Mouse (Mus musculus) gastrocnemius, adult 18-20 months (tissue): ENCODE data around the gene Mapk12. TPM values are rescaled to one million over a fixed set of nuclear protein-coding genes. Genes with fewer than 3 reads are reported as not detected.

Source experiments
- DNase-seq: peaks from one replicate; pipeline ENCODE4 v3.0.0; 2021; ENCODE audit warnings: low spot score
- total RNA-seq, 2 experiments: library from RNA; stranded (reverse); gene quantifications; 2 replicates each; pipeline ENCODE4 v1.2.3; 2021

The Mapk12 gene
- total RNA-seq, 2 experiments from 2014 or later = 142 to 145 TPM

DNA sequence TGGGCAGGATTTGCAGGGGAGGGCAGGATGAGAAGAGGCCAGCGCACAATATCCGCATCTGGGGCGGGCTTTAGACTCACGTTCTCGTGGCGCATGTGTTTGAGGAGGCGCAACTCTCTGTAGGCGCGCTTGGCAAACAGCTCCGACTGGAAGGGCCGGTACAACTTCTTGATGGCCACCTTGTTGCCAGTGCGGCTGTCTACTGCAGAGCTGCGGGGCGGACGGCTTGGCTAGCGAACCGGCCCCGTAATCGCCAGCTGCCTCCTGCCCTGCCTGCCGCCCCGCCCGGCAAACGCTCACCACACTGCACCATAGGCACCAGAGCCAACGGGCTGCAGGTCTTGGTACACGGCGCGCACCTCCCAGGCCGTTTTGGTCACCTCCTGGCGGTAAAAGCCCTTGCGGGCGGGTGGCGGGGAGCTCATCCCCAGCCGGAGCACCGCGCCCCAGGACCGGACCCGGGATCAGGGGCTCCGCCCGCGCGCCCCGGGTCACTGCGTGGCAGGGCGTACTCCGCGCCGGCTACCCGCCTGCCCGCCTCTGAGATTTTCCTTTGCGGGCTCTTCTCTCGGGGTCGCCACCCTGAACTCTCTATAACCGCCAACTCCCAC lies 350 bp downstream of the Mapk12 start:
- peak; percentile 69 for DNase-seq

DNA sequence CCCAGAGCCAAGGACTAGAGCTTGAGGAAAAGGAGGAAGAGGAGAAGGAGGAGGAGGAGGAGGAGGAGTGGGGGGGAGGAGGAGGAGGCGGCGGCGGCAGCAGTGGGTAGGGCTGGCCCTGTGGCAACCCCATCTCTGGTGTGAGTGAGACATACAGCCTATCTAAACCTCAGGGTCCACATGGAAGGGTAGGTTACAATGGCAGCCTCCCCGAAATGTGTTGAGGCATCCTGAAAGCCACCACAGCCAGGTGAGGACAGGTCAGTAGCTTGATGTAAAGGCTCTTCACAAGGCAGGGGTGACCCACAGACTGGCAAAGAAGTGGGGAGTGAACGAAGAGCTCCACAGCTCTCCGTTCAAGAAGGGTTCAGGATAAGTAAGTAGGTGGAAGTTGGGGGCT lies 2.0 kb downstream of the Mapk12 start:
- DNase-seq = no peak

DNA sequence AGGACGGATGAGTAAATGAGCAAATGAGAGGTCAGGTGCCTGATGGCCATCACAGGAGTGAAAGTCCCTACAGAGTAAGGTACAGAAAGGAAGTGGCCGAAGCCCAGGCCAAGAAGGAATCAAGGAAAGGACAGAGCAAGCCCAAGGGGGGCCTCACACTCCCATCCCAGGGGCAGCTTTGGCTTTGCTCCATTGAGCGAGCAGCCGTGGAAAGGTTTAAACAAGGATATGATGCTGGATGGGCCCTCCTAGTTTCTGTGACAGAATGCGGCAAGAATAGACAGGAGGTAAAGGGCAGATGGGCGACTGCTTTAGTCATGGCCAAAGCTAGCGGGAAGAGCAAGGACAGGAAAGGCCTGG lies 2.5 kb downstream of the Mapk12 start:
- no peak for DNase-seq

DNA sequence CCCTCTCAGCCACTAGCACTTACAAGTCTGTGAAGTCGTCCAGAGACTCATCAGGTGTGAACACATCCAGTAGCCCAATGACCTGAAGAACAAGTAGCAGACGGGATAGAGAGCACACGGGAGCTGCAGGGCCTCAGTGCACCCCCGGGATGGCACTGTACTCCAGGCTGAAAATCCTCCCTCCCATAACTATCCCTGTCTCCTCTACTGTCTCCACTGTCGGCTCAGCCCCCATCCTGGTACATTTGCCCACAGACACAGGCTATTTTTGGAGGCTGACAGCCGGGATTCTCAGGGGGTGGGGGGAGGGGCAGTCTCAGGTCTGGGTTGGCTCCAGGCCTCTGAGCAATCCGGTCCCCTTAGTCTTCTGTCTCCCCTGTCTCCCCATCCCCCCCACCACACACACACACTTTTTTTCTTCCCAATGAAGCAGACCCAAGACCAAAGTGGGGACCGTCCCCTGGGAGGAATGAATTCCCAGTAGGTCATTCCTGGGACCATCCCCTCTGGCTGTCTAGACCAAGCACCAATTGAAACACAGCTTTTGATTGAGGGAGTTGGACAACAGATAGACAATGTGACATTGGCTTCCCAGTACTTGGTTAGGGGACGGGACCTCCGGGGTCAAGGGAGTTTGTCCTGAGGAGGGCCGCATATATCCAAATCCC lies 3.0 kb downstream of the Mapk12 start:
- DNase-seq = peak; percentile 38

DNA sequence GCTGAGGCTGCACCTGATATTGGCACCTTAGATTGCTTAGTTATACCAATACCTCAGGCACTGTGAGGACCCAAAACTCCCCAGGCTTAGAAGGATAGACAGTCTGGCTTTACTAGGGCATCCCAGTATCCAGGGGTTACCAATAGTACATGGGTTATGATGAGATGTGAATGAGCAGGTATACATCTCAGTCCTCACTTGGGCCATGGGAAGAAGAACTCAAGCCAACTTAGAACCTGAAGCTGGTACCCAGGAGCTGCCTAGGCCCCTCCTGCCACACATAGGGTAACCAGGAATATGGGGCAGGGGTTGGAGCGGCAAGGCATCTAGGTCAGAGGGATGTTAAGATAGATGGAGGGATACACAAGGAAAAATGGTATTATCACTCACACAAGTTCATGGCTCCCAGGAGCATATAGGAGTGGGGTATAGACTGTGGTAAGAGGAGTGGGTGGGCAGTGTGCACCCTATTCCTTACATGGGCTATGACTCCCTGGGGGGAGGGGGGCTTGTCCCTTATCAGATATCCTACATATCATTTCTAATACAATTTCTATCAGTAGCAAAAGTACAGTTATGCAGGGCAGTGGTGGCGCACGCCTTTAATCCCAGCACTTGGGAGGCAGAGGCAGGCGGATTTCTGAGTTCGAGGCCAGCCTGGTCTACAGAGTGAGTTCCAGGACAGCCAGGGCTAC lies 3.9 kb downstream of the Mapk12 start:
- DNase-seq = no peak

DNA sequence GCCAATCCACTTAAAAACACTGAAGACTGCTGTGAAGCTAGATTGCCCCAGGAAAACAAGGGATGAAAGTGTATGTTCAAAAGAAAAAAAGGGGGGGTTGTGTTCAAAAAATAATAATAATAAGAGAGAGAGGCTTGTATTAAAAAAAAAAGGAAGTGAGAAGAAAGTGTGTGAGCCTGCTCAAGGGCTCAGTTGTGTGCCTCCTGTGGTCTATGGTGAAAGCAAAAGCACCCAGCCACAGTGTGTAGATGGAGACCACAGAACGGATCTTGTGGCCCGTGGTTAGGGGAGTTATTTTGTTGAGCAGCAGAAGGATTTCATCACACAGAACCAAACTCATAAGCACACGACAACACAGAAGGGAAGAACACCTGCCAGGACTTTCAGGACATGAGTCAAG lies 9.2 kb downstream of the Mapk12 start:
- no peak for DNase-seq

DNA sequence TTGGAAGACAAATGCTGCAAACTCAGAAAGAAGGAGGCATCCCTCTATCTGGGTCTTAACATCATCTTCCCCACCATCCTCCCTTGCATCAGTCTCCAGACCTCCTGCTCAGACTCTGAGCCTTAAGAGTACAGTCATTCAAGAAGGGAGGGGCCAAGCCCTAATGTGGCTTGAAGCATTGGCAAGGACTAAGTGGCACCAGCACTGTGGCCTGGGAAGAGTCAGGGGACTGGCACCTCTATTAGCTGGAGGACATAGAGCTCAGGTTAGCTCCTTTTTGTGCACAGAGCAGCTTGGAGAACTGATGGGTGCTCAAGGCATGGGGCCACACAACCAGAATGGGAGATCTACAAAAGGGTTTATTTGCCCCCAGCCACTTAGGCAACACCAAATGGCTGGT lies 10.3 kb downstream of the Mapk12 start:
- DNase-seq = no peak

DNA sequence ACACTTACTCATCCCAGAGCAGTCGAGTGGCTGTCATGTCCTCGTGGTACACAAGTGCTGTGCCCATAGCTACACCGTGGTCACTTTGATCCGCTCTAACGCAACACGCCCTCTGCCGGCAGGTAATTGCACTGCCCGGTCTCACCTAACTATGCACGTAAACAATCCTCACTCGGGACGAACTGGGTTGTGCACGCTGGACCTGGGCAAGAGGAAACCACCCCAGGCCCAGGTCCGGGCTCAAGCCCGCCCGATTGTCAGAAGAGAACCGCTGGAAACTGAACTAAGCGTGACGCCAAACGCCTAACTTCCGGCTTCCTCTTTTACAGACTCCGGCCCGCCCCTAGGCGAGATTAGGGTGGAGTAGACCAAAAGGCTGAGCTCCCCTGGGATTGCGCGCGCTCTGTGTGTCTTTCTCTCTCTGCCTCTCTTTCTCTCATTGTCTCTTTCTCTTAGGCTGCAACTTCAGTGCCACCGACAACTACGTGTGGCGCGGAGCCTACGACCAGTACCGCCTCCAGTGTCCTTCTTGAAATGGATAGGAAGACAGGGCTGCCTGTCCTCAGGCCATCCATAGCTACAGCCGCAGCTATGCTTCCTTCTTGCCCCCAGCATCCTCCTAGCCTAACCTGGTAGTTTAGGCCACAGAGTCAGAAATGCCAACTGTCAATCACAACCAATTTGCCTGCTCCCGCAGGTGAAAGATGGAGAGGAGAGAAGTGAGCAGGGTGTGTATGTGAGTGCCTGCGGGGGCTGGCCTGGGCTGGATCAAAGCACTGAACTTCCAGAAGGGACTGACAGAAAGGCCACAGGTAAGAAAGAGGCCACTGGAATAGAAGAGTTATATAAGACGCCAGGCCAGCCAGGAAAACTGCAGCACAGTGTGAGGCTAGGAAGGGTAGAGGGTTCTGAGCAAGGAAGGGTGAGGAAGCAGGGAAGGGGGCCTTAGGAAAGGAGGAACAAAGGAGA lies 11.8 kb downstream of the Mapk12 start, which contains the start of gene Hdac10:
Gene Hdac10, minus strand, starts transcription at position 319 of the 969 bp plus-strand sequence.
- peak; percentile 86 for DNase-seq

DNA sequence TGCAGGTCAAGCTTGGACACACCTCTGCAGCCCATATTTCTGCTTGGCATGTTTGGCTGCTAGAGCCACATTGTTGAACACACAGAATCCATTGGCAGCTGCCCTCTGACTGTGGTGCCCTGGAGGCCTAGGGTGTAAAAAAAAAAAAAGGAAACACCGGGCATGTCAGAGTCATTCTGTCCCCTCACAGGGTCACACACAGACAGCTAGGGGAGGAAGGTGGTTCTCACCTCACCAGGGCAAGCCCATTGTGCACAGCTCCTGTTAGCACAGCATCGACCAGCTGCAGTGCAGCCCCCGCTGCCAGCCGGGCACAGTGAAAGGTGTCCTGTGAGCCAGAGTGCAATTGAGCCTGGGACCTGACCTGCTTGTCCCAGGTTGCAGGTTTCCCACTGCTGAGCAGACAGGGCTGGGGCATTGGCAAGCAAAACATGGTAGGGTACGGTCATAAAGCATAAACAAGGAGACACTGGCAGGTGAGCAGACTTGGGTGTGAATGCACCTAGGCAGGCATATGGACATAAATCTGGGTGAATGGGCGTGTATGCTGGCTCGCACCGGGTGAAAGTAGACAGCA lies 13.1 kb downstream of the Mapk12 start:
- no peak for DNase-seq

DNA sequence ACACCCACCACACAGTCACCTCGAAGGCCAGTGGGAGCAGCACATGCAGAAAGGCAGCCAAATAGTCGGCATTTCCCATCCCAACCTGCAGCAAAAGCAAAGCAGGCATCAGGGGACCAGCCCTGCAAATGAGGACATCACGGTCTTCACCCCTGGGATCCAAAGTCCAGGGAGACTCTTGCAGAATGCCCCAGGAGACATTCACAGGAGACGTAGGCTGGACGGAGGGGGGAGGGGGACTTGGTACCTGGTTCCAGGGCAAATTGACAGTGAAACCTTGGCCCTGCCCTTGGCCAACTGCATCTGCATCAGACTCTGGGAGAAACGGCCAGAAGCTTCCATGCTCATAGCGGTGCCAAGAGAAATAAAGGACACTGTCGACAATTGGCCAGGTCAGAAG lies 13.9 kb downstream of the Mapk12 start:
- no peak for DNase-seq

DNA sequence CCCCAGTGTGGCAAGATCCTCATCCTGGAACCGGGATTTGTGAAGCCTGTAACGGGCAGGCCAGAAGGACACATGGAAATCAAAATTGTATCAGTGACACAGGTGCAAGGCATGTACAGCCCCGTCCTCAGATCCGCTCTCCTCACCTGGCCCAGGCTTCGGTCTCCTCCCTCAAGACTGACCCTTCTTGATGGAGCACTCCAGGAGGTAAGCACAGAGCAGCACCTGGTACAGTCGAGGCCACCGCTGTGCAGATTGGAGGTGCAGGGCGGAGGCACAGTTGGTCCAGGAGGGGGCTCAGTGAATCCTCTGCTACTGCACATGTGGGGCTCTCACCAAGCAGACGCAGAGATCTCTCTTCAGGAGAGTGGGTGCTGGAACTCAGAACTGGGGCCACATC lies 15.2 kb downstream of the Mapk12 start:
- no peak for DNase-seq

DNA sequence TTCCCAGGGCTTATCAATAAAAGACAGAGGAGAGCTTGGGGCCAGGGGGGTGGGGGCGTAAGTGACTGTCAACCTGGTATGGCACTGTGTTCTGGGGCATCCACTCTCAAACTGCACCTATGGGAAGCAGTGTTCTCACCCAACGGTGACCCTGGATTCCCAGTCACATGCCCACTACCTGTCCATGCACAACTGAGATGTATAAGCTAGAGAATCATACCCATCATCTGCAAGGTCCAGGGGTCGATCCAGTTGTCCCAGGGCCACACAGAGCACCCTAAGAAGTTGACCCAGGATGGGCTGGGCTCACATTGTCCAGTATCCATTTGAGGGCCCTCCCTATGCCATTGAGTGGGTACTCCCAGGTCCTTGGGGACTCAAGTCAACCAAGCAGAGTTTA lies 16.2 kb downstream of the Mapk12 start:
- DNase-seq = no peak

DNA sequence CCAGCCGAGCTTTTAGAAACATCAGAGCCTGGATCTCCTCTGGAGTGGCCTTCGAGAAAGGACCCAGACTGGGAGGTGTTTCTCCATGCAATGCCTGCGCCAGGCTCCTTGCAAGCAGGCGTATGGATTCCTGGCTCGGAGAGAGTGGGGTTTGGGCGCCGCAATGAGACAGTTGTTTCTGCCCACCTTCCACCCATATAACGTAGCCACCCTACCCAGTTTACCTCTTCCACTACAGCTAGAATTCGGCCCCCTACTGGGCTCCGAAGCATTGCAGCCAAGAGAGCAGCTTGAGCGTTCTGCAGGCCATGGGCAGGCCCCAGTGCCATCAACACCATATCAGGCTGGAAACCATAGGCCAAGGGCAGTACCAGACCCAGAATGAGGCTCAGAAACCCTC lies 16.9 kb downstream of the Mapk12 start:
- DNase-seq = no peak

DNA sequence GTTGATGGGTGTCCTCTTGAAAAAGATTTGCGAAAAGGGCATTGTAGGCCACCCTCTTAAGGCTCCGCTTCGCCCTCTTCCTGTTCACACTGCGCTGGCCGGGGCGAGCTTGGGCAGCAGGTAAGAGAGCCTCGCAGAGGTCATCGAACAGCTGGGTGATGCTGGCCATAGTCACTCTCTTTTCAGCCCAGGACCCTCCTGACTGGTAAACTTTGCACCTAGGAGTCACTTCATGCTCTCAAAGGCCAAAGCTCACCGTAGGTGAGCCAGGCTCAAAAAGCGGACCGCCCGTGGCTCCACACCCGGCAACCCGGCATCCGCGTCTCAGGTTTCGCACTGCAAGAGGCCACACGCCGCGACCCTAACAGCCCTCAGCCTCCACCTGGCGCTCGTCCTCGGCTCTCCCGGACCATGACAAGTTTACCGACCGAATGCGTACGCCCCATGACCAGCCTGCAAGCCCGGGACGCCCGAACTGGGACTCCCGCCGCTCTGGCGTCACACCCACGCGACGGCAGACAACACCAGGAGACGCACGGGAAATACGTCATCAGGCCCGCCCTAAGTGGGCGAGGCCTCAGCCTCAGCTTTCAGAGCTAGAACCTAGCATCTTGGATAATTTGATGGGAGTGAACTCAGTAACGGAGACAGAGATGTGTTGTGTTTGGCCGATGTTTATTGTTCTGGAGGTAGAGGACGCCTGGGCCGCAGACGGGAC lies 17.7 kb downstream of the Mapk12 start, which contains the start of gene Tubgcp6:
Gene Tubgcp6, minus strand, starts transcription at position 464 of the 718 bp plus-strand sequence.
- peak; percentile 95 for DNase-seq

DNA sequence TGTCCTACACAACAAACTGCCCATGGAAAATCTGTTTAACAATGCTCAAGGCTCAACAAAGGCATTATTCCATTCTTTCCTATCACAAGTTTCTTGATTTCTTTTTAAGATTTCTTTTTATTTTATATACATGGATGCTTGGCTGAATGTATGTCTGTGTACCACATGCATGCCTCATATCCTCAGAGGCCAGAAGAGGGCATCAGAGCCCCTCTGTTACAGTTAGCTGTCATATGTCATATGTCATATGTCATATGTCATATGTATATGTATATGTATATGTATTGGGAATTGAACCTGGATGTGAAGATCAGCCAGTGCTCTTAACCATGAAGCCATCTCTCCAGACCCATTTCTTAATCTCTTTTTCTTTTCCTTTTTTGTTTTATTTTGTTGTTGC lies 22.5 kb downstream of the Mapk12 start:
- no peak for DNase-seq

DNA sequence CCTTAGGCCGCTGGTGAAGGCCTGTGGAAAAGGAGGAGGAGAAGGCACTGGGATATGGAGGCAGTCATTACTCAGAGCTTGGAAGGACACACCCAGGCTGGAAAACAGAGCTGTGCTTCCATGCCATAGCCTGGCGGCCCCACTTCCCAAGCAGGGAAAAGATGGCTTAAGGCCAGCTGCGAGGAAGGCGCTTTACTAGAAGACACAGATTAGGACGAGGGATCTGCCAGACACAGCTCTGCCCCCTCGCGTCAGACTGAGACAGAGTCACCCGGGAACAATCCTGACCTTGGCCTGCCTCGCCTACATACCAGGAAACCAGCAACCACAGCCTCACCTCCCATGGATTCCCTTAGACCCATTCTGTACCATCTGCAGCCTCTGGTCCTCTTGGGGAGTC lies 30.4 kb downstream of the Mapk12 start:
- no peak for DNase-seq

DNA sequence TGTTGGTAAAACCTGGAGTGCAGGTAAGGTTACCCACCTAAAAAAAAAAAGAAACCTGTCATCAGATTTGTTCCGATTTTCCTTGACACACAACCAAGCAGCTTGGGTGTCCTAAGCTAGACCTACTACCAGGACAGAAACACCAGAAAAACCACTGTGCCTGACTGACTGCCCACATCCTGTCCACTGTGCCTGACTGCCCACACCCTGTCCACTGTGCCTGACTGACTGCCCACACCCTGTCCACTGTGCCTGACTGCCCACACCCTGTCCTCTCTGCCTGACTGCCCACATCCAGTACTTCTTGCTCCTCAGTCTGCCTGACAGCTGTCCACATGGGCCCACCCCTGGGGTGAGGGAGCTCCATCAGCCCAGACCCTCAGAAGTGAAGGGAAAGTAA lies 33.5 kb downstream of the Mapk12 start:
- no peak for DNase-seq

DNA sequence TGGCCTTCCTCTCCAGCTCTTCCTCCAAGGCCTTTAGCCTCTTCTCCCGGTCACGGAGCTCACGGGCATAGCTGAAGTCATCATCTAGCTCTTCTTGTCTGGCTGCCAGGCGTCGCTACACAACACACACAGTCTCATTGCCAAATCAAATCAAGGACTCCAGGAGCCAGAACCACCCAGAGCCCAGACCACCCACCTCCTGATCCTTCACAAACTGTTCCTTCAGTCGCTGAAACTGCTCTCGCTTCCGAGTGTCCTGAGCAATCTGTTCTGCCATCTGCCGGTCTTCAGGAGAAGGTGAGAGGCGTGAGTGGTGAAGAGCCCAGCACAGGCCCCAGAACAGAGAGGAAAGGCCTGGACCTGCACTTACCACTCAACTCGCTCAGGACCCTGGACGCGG lies 34.4 kb downstream of the Mapk12 start:
- no peak for DNase-seq

DNA sequence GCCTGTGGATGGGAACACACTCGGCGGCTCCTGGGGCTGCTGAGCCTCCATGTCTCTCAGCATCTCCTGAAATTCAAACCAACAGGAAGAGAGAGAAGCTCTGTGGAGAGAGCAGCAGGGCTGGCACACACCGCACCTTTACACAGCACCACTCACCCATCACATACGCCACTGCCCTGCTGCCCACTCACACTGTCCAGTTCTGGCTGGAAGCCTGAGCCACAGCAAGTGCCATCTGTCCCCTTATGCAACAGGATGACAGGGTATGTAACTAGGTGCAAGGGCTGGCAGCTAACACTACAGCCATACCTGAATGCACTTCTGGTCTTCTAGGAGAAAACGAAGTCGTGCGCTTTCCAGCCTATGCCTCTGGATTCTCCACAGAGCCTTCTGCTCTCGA lies 36.1 kb downstream of the Mapk12 start:
- DNase-seq = no peak

DNA sequence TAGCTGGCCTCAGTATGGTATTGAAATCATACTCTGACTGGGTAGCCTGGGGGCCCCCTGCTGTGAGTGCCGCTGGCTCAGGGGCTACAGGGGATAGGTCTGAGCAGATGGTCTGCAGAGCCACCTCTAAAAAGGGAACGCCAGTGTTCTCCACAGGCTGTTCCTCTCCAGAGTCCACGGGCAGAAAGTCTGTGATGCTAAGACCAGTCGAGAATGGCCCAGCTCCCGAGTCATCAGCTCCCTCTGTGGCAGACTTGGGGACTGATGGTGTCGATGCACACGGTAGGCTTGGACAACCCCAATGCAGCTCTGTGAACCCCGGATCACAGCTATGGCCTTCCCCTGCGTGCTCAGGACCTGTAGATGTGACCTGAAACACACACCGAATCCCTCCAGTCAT lies 36.6 kb downstream of the Mapk12 start:
- DNase-seq = no peak

DNA sequence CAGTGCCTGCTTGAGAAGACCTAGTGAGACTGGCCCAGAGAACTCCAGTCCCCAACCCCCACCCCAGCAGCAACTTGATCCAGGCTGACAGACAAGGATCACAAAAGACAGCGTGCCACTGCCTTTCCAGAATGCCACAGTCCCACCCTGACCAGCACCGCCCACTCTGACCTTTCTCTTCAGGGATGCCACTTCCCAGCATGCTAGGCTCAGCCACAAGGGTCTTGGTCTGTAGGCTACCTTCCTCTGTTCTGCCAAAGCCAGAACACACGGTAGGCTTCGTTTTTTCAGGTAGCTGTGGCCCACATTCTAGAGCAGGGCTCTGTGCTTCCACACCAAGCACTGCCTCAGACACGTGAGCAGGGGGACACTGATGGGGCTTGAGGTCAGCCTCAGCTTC lies 37.9 kb downstream of the Mapk12 start:
- DNase-seq = no peak
